Mouse (Mus musculus) layer of hippocampus, postnatal 36 days (tissue): ENCODE results near the gene Naaa. TPM values are rescaled to one million over a fixed set of nuclear protein-coding genes. Genes with fewer than 3 reads are reported as not detected.
A peak's percentile ranks its signal among the peaks of the same experiment; 100 is the strongest.

Experiments
- DNase-seq, 2 experiments: peaks; one replicate each; pipeline ENCODE4 v3.0.0; 2022
- total RNA-seq, 2 experiments: library from RNA; stranded (reverse); gene quantifications; 2 replicates each; pipeline ENCODE4 v1.2.3; 2021

The Naaa gene
- 10 to 100 TPM; 45.7 to 48.5 TPM for total RNA-seq

DNA sequence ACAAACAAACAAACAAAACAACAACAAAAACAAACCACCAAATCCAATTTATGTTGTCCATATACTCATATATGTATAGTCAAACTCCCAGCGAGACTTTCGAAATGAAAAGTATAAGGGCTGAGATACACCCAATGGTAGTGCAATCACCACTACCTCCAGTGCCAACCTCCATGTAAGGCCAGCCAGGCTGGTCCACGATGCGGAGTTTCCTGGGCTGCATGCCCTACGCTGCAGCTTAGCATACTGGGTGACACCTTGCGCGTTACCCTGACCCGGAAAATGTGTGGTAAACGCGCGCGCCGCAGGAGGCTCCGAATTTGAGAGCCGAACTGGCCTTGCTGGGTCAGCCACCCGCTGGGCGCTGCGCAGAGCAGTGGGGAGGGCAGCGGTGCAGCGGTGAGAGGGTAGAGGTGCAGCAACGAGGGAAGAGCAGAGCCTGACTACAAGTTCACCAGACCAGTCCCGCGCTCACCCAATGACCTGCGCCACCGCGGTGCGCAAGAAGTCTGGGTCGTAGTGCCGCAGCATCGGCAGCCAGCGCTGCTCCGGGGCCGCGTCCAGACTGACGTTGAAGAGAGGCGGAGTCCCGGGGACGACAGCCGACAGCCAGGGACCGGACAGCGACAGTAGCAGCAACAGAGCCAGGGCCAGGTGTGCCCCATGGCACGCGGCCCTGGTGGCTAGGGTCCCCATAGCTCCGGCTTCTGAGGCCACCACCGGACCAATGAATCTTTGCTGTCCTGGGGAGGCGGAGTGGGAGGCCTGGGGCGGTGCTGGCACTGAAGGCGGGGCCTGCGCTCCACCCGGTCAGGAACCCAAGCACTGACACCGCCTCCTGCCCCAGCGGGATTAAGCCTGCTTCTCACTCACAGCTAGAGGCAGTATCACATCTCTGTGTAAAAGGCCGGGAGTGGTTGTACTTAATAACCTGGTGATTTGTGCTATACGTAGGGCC is at the start of gene Naaa:
Gene Naaa, minus strand, starts transcription at position 734 of the 958 bp plus-strand sequence.
- DNase-seq: peak; percentile 83 to 86

DNA sequence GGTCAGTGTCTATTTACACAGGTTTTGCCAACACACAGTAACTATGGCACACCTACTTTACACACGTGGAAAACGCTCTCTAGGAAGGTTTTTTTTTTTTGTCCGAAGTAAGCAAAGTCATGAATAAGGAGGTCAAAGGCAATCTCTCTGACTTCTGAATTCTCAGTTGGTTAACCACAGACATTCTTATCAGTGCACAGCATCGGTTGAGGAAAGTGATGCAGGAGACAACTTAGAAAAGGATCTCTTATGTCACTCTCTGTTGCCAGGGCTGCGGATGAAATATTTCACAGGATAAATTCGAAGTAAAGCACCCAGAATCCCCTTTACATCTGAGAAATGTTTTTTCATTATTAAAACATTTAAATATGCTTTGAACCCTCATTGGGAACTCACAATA is 49.4 kb upstream of the Naaa start:
- DNase-seq: no peak

DNA sequence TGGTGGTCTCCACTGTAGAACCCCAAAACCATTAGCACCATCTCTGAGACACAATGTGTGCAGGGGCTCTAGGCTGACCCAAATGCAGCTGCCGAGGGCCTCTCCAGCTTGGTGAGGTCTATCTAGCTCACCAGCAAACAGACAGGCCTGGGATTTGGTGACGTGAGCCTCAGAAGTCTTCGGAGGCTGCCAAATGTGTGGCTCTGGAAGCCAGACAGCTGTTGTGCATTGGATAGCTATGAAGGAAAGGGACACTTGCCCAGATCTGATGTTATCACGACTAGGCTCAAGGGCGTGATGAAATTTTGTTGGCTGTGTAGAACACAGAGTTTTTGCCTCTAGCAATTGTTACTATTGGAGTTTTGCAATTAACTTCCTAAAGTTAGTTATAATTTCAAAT is 45.3 kb upstream of the Naaa start:
- no peak for DNase-seq

DNA sequence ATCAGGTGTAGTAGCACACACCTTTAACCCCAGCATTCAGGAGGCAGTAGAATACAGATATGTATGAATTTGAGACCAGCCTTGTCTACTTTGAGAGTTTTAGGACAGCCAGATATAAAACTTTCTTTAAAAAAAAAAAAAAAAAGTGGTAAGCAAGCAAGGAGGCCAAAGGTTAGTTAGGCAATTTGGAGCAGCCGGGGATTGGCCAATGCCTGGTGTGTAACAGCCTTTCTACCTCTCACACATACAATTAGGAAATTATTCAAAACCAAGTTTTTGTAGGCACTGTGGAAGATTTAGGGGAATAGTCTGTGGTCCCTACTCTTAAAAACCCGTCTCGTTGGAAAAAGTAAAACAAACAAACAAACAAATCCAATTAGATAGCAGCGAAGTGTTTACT is 44.6 kb upstream of the Naaa start:
- DNase-seq: no peak

DNA sequence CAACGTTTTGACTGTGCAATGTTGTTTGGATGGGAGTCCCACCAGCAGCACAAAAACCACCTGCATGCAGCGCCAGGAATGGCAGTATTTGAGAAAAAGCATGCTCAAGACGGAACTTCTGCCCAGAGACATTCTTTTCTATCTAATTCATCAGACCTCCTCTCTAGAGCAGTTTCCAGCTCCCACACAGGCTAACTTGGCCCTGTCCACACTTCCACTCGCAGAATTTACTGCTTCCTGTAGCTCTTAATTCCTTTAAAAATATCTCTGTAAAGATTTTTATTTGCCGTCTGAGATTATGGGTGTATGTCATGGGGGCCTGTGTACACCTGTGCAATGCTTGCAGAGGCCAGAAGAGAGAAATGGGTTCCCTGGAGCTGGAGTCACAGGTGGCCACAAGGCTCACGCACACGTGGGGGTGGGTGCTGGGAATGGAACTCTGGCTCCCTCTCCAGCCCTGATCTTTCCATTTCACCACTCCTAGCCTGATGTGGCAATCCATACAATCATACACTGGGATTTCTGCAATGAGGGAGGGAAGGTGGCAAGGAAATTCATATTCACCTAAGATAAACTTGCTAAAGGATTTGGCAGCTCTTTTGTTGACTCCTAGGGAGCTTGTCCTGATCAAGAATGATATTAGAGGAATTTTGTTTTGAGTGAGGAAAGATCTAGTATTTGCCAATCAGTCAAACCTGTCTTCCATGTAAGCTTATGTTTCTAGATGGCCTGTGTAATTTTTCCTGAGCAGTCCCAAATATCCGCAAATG is 43.8 kb upstream of the Naaa start:
- DNase-seq: no peak

DNA sequence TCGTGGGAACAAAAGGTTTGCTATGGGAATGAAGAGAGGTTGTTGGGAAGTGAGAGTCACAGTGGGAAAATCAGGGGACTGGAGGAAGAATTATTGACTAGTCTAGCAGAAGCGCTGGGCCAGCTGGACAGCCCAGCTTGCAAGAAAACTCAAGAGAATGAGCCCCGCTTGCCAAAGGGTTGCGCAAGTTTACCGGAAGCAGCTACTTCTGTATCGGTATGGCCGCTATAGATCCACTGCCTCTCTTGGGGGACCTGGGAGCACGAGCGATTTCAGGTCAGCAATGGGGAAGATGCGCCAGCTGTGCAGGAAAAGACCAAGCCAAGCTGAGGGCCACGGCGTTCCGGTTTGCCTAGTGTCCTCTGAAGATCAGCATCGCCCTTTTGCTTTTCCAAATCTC is 40.6 kb upstream of the Naaa start:
- no peak for DNase-seq

DNA sequence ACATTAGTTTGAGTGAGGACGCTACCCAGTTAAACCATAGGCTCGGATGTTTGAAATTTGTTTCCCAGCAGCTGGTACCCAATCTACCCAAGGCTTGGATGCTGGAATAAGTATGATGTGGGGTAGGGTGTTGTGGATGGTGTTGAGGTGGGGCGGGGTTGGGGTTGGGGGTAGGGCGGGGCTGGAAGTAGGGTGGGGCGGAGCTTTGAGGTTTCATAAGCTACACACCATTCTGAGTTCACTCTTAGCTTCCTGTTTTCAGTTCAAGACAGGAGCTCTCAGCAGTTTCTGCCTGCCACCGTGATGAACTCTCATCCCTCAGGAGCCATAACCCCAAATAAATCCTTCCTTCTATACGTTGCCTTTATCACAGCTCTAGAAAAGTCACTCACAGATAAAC is 40.1 kb upstream of the Naaa start:
- DNase-seq: no peak

DNA sequence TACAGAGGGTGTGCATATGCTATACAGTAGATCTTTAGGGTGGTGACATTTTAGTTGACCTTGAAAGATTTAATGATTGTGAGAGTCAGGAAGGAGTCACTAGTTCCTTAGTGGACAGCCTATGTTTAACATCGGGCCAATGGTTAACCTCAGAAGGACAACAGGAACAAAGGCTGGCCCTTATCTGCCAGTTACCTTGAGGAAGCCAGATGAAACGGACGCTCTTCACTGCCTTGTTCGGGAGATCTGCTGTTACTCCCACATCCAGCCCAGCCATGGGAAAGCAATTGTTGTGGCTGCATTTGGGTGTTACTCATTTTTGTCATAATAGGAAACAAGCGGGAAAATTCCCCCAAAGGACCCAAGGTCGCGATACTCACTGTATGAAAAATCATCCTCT is 35.8 kb upstream of the Naaa start:
- DNase-seq: no peak

DNA sequence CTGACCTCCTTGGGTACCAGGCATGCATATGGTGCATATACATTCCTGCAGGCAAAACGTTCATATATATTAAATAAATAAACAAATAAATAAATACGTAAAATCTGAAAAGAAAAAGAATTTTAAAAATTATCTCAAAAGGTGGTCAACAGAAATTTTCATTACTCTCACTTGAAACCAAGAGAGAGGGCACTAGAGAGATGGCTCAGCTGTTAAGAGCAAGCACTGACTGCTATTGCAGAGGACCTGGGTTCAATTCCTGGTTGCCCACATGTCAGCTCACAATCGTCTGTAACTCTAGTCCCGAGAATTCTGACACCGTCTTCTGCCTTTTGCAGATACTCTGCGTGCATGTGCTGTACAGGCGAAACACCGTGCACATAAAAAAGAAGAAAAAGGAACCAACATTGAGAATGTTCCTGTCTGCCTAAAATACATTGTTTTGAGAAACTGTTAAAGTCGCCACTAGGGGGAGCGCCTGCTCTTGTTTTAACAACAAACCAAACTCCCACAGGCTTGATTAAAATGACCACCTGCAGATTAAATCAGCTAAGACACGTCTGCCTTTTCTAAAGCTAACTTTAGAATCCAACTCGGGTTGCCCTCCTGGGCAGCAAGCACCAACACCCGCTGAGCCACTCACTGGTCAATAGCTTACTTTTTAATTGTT is 34.2 kb upstream of the Naaa start:
- DNase-seq: peak; percentile 70 to 80

DNA sequence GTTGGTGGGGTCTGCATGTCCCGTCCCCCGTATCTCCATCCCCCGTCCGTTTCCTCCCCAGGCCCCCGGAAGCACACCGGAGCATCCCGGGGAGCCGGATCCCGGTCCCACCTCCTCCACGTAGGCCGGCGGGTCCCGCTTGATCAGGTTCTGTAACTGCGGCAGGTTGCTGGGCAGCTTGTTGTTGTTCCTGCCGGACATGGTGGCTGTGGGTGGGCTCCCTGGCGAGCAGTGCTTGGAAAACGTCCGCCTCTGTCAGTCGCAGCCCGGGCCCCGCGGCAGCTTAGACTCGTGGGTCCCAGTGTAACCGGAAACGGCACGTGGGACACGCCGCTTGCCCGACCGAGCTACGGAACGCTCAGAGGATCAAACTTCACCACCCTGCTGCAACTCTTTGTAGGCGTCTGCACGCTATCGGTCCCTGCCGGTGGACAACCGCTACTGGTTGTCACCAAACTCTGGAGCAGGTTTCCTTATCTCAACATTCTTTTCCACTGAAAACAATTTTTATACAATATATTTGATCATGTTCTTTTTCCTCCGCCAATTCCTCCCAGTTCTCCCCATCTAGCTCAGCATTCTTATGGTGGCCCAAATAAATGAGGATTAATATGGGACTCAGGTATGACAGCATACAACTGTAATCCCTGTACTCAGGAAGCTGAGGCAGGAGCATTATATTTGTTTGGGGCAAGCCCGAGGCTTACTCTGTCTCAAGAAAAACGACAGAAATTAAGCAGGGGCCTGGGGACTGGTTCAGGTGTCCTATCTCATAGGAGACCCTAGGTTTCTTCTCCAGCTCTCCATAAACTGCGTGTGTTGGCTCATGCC is 31.9 kb upstream of the Naaa start, which contains the start of gene Sdad1:
Gene Sdad1, minus strand, starts transcription at position 799 of the 831 bp plus-strand sequence.
- DNase-seq: peak; percentile 93 to 94

DNA sequence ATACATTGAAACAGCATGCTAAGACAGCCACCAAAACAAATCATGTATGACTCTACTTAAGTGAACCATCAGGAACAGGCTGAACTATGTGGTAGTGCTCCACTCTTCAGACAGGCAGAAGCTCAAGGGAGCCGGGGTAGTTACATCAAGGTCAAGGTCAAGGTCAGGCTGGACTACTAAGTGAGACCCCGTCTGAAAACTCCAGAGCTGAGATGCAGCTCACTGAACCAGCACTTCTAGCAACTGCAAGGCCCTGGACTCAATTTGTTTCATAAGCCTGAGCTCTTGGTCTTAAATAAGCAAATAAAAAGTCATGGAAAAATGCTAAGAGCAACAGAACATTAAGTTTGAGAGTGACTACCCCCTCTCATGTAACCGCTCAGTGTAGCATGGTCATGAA is 26.3 kb upstream of the Naaa start:
- no peak for DNase-seq

DNA sequence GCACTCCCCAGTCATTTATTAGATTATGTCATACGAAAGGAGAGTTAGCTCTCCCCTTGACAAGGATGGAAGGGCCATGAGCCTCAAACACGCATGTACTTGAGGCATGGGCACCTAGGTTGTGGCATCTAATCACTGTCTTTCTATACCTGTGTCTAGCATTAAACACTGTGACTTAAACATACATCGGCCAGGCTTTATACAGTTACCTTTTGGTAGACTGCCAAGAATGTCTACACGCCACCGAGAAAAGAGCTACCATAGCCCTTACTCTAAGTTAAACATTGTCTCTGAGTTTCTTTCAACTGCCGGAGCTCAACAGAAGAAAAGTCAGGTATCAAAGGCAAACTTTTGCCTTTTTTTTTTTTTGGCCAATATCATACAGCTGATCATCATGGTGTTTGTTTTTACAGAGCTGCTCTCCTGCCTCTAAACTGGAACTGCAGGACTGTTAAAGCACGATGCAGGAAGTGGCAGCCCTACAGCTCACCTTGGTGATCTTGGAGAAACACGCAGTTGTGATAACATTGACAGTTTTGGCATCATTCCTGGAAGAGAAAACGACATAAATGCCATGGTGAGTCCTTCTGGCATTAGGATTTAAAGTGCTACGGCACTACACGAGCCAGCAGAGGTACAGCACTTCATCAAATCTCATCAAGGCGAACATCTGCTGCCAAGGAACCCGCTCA is 24.3 kb upstream of the Naaa start:
- no peak for DNase-seq

DNA sequence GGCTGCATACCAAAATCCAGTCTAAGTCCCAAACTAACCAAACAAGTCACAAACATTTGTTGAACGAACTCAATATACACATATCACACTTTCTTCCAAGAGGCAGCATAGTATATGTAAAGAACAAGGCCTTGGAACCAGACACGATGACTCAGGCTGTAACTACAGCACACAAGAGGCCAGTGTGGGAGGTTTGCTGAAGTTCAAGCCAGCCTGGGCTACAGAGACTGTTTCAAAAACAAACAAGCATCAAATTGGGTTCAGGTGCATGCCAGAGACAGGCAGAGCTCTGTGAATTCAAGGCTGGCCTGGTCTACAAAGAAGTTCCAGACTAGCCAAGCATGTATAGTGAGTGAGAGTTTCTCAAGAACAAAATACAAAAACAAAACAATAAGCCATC is 16.6 kb upstream of the Naaa start:
- DNase-seq: no peak

DNA sequence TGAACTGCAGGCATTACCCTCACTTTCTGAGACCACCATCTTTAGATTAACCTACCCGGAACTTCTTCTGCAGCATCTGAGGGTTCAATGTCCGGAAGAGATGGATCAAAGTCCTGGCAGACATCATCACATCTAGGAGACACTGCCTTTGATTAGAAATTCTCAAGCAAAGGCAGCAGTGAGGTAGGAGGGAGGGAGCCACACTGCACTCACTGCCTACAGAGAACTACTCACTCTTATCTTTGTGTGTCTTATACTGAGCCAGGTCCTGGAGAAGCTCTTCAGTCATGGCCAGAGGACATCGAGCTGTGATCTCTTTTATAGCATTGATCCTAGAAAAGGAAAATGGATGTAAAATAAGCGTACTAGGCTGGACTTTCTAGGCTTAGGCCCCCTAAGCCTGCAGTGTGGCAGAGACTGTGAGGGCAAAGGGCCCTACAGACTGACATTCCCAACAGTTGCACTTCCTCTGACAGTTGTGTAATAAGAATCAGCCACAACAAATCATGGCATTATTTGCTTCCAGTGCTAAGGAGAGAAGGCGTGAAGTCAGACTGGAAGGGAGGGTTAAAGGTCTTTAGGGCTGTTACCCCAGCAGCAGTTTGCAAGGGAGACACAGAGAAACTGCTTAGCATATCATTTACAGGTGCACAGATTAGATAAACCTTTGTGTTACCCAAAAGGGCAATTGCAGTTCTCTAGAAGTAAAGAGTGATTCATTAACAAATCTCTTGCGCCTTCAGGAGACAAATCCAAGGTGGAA is 13.9 kb upstream of the Naaa start:
- DNase-seq: no peak

DNA sequence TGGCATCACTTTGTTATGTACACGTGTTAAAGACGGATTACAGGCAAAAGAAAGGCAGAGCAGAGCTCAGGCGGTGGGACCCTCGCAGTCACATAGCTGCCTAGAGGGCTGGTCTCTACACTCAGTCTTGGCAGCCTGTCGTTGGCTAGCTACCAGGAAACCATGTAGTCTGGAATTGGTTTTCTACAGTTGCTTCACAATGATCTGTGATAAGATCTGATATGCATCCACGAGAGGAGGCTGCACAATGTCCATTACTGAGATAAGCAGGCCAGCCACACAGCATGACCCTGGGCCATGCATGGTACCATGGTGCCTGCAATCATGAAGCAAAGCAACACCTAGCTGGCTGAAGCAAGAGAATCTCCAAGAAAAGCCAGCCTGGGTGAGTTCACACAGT is 9.9 kb upstream of the Naaa start:
- DNase-seq: no peak

DNA sequence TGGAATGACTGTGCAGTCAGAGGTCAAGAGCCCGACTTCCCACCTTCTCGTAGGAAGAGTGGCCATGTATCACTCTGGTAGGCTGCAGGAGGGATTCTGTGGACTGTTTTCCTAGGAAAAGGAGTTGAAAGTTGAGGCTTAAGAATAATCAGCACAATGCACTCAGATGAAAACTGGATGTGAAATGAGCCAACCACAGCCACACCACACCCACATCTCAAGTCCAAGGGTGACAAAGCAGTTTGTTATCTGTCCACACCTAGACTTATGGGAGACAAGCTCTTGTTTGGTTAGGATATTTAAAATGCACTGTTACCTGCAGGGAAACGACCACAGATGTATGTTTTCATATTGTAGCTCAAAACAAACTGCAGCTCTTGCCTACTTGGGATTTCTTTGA is 5.1 kb upstream of the Naaa start:
- no peak for DNase-seq

DNA sequence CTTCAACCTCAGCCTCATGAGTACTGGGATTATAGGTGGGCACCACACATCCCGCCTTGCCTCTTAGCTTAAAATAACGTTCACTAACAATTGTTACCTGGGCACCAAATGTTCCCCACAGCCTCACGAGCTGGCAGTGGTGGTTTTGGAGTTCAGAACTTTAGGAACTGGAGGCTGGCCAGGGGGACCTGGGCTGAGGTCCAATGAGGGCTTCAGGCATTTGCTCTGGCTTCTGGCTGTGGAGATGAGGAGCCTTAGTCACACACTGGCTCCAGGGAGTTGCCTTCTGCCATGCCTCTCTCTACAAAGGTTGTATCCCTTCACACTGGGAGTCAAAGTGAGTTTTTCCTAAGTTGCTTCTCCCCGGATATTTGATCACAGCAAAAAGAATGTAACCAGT is 4.6 kb upstream of the Naaa start:
- DNase-seq: peak in 1 of 2 experiments; percentile 13

DNA sequence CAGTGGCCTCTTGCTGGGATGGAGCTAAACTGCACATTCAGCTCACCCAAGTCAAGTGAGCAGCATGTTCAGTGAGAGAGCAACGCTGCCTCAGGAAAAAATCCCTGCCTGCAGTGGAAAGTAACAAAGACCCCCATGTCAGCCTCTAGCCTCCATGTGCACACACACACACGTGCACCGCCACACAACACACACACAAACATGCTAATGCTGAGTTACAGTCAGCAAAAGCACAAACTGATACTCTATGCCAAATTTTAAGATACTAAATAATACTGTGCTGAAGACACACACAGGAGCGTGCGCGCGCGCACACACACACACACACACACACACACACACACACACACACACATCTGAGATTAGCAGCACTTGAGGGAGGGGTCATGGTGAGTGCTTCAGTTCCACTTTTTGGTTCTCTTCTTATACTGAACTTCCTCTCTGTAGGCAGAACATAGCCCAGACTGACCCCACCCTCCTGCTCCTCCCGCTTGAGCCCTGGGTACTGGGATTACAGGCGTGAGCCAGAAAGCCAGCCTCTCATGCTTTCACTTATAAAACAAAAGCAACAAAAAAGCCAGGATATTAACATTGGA is 1.1 kb upstream of the Naaa start:
- DNase-seq: no peak

DNA sequence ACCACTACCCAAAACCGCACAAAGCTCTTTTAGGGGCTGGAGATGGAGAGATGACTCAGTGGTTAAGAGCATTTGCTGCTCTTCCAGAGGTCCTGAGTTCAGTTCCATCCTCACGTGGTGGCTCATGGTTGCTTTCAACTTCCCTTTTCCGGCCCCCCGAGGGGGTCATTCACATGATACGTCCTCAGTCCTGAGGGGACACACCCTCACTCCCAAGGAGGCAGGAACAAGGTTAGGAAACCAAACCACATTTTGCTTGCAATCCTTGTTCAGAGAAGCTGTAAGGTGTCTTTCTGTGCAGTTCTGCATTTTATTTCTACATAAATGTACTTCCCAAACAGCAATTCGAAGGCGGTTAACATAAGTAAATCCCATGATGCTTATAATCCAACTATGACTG is 7.5 kb downstream of the Naaa start:
- DNase-seq: no peak

DNA sequence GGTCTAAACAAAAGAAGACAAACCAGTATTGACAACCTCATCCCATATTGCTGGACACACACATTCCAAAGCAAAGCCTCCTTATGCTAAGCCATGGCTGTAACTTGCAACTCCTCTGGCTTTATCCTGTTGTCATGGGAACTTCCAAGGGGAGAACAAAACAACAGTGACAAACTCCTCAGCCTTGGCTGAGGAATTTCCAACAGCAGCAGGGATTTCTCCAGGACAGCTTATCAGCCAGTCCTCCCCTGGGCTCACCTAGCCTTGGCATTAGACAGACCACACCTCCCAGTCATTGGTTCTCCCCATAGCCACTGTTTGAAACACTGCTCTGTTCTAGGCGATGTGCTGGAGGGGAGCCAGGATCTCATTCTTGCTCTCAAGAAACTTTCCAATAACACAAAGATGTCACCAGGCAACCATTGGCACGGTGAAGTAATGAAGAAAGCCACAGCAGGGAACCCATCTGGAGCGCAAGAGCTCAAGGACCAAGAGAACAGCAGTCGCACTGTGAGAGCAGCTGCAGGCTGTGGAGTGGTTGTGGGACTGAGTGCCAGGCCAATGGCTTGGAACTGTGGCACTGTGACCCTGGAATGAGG is 14.1 kb downstream of the Naaa start:
- peak; percentile 71 for DNase-seq
